Mouse (Mus musculus) neural tube, embryonic 15.5 days (tissue): ENCODE data around the gene Apln. TPM values are rescaled to one million over a fixed set of nuclear protein-coding genes. Genes with fewer than 3 reads are reported as not detected.

Source experiments
- polyA plus RNA-seq: library from polyadenylated mRNA; unstranded; fragments of >200 nt; fragmentation: Nextera tagmentation; extraction: Ambion mirVana; gene quantifications from 2 replicates; pipeline ENCODE4 v1.2.1, GENCODE M21; 2015

Gene Apln
- polyA plus RNA-seq, 1 experiment from 2014 or later: 2.6 TPM

Other genes with a start within 250 kb of the Apln start
- 30.5 and 30.6 TPM in 2 replicates for gene Smarca1, start 141.9 kb downstream of the Apln start, polyA plus RNA-seq
- gene Ocrl, start 122.5 kb downstream of the Apln start, polyA plus RNA-seq: 29.6 and 31.6 TPM in 2 replicates
- gene Xpnpep2, start 73.9 kb upstream of the Apln start, polyA plus RNA-seq: 0.31 and 0.54 TPM in 2 replicates
- gene Sash3, start 111.6 kb upstream of the Apln start, polyA plus RNA-seq: 1.1 and 18.9 TPM in 2 replicates
- gene Zdhhc9, start 174.0 kb upstream of the Apln start, polyA plus RNA-seq: 8.7 and 9.1 TPM in 2 replicates
- 15.7 TPM in 2 replicates for gene Utp14a, start 222.0 kb upstream of the Apln start, polyA plus RNA-seq